Mouse (Mus musculus): ENCODE data around the gene Olfr273. TPM values are rescaled to one million over a fixed set of nuclear protein-coding genes. Genes with fewer than 3 reads are reported as not detected.
"Not testable (repeated sequence)": the region's sequence is repeated elsewhere in the genome, so short reads cannot be mapped to it uniquely, and the experiment has no call there.

Gene Olfr273
- not detected in 2 replicates for polyA plus RNA-seq (2016; fragmentation: Nextera tagmentation; extraction: Ambion mirVana)

DNA sequence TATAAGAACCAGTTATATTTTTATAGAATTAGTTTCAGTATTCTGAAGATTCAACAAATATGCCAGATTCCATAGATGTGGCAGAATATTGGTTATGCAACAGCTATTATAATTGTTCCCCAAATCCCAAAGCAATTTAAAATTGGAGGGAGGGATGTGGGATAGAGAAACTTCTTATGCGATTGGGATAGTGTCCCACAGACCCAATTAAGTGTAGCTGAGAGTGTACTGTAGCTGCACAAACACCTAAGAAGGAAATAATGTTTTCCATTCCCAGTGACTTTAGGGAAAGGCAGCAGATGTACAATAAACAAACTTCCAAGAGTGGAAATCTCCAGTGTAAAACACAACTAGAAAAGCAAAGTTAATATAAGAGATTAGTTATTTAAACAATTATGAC lies at the start of gene Olfr273:
Gene Olfr273 (minus strand): TSS at position 101 of the 400 bp plus-strand sequence.
- H3K4me3 ChIP-seq, result no peak within 1 kb of the TSS
- H3K4me2 ChIP-seq, result no peak within 1 kb of the TSS
- no peaks in the 10 kb centered on the region for H3K36me3 ChIP-seq
- ATAC-seq, result no peak
- H3K27ac ChIP-seq, result no peak within 1 kb of the TSS
- 67% methylated on average over 1 of the region's 1 CpGs for WGBS (ENCODE audit: insufficient replicate concordance)
- H3K4me1 ChIP-seq, result no peaks in the 10 kb centered on the region
- H3K9me3 ChIP-seq (replicated peaks), result no peaks in the 10 kb centered on the region
- no peaks in the 10 kb centered on the region for H3K27me3 ChIP-seq (replicated peaks)
- H3K9ac ChIP-seq, result no peak within 1 kb of the TSS

DNA sequence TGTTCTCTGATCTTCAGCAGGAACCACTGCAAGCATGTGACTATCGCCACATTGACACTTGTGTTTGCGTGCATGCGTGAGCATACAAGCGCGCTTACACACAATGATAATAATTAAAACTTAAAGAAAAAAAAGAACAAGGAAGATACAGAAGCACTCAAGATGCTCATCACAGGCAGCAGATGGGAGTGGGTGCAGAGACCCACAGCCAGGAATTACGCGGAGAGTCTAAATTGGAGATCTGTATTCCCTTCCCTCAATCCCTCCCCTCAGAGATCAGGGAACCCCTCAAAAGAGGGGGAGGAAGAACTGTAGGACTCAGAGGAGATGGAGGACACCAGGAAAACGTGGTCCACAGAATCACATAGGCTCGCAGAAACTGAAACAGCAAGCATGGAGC lies 5.1 kb upstream of the Olfr273 start:
- H3K36me3 ChIP-seq, result no peaks in the 10 kb centered on the region
- no peaks in the 10 kb centered on the region for H3K9me3 ChIP-seq (replicated peaks)
- H3K27me3 ChIP-seq (replicated peaks), result no peaks in the 10 kb centered on the region
- no peak overlapping the region for H3K27ac ChIP-seq
- no peak overlapping the region for H3K9ac ChIP-seq
- 78% methylated on average over 9 of the region's 9 CpGs for WGBS (ENCODE audit: insufficient replicate concordance)
- ATAC-seq, result no peak
- no peaks in the 10 kb centered on the region for H3K4me1 ChIP-seq
- H3K4me3 ChIP-seq, result no peak overlapping the region
- no peak overlapping the region for H3K4me2 ChIP-seq

- no peak overlapping the region for H3K9ac ChIP-seq
- H3K27me3 ChIP-seq (replicated peaks), result no peaks in the 10 kb centered on the region
- H3K36me3 ChIP-seq, result no peaks in the 10 kb centered on the region
- H3K9me3 ChIP-seq (replicated peaks), result no peaks in the 10 kb centered on the region
- no peak for ATAC-seq
- H3K4me2 ChIP-seq, result no peak overlapping the region
- 70% methylated on average over 5 of the region's 5 CpGs for WGBS (ENCODE audit: insufficient replicate concordance)
- no peak overlapping the region for H3K4me3 ChIP-seq
- H3K27ac ChIP-seq, result no peak overlapping the region
- no peaks in the 10 kb centered on the region for H3K4me1 ChIP-seq
Observed at GRCm38 (mm10) chr4:52849672-52850071, 9.4 kb downstream of the Olfr273 start.

DNA sequence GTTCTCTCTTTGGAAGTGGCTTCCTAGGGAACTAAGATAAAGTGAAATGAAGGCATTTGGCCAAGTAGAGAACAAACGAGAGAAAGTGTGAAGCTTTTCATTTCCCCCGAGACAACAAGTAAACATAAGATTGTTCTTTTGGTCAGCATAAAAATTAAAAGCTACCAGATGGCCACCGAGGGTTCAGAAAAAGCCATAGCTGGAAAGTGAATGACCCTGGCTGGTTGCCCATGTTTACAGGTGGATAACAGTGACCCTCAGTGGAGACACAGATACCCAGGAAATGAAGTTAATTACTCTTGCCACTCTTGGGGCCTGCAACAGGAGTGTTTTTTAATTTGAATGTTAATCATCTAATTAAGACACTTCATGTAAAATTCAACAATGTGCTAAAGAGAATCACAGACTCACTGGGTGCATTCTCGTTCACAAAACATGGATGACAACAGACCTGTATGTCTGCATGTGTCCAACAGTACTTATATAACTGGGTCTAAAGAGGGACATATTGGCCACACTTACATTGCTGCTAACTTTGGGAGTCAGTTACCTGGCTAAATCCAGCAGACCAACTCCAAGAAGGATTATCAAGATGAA lies 9.9 kb downstream of the Olfr273 start:
- 50% methylated on average over 4 of the region's 4 CpGs for WGBS (ENCODE audit: insufficient replicate concordance)
- no peak for ATAC-seq
- Histone ChIP-seq H3K4me1 (no peaks in the 10 kb centered on the region), H3K9ac (no peak overlapping the region), H3K9me3 (replicated peaks) (no peaks in the 10 kb centered on the region), H3K4me3 (no peak overlapping the region), H3K27ac (no peak overlapping the region), H3K36me3 (no peaks in the 10 kb centered on the region), H3K4me2 (no peak overlapping the region), H3K27me3 (replicated peaks) (no peaks in the 10 kb centered on the region)

DNA sequence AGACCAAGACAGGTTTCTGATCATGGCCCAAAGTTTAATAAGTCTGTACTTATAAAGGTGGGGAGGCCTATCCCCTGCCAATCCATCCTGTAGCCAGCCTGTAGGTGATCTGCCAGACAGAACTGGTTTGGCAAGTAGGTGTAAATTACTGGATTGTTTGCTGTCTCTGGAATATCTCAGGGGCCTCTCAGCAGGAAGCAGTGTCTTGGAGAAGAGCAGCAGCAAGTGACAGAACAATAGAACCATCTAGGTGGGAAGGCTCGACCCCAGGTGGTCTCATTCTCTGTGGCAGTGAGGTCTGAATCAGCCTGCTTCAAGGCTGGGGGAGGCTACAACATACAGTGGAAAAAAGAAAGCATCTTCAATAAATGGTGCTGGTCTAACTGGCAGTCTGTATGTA lies 13.6 kb downstream of the Olfr273 start:
- H3K9ac ChIP-seq; H3K9me3 ChIP-seq (replicated peaks); ATAC-seq; H3K27me3 ChIP-seq (replicated peaks); H3K4me1 ChIP-seq; H3K4me3 ChIP-seq; H3K27ac ChIP-seq; H3K4me2 ChIP-seq; H3K36me3 ChIP-seq: not testable (repeated sequence)
- WGBS (ENCODE audit: insufficient replicate concordance), result 12% methylated on average over 1 of the region's 1 CpGs

DNA sequence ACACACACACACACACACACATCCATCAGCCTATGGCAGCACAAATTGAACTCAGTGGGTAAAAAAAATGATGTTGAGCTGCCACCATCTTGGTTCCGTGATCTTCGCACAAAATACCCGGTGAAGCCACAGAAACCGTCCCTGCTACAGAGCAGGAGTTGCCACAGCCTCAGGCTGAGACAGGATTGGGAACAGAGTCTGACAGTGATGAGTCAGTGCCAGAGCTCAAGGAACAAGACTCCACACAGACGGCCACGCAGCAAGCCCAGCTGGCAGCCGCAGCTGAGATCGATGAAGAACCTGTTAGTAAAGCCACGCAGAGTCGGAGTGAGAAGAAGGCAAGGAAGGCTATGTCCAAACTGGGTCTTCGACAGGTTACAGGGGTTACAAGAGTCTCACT lies 37.7 kb downstream of the Olfr273 start:
- no peak overlapping the region for H3K4me3 ChIP-seq
- 89% methylated on average over 11 of the region's 11 CpGs for WGBS (ENCODE audit: insufficient replicate concordance)
- no peak overlapping the region for H3K27ac ChIP-seq
- H3K4me1 ChIP-seq, result no peaks in the 10 kb centered on the region
- H3K36me3 ChIP-seq, result no peaks in the 10 kb centered on the region
- H3K9ac ChIP-seq, result no peak overlapping the region
- H3K9me3 ChIP-seq (replicated peaks), result no peaks in the 10 kb centered on the region
- no peak for ATAC-seq
- H3K27me3 ChIP-seq (replicated peaks), result no peaks in the 10 kb centered on the region
- H3K4me2 ChIP-seq, result no peak overlapping the region

GRCm38 (mm10) chr4:52814304-52814703 lies 44.7 kb downstream of the Olfr273 start, which contains the start of gene Olfr275:
Gene Olfr275 (plus strand): TSS chr4:52814604.
- no peak for ATAC-seq
- Histone ChIP-seq H3K36me3 (no peaks in the 10 kb centered on the region), H3K4me3 (no peak within 1 kb of the TSS), H3K27ac (no peak within 1 kb of the TSS), H3K9me3 (replicated peaks) (no peaks in the 10 kb centered on the region), H3K27me3 (replicated peaks) (no peaks in the 10 kb centered on the region), H3K4me2 (no peak within 1 kb of the TSS), H3K9ac (no peak within 1 kb of the TSS), H3K4me1 (no peaks in the 10 kb centered on the region)
- WGBS (ENCODE audit: insufficient replicate concordance), result 69% methylated on average over 2 of the region's 2 CpGs

- Histone ChIP-seq H3K27ac (no peak overlapping the region), H3K9ac (no peak overlapping the region), H3K9me3 (replicated peaks) (no peaks in the 10 kb centered on the region), H3K36me3 (no peaks in the 10 kb centered on the region), H3K4me3 (no peak overlapping the region), H3K4me2 (no peak overlapping the region), H3K4me1 (no peaks in the 10 kb centered on the region), H3K27me3 (replicated peaks) (no peaks in the 10 kb centered on the region)
- 30% methylated on average over 2 of the region's 2 CpGs for WGBS (ENCODE audit: insufficient replicate concordance)
- ATAC-seq, result no peak
Observed at GRCm38 (mm10) chr4:52811871-52812270, 47.2 kb downstream of the Olfr273 start.

Other genes with a start within 250 kb of the Olfr273 start
- not detected in 2 replicates for gene Olfr275, start 44.6 kb downstream of the Olfr273 start, polyA plus RNA-seq (2016; fragmentation: Nextera tagmentation; extraction: Ambion mirVana)
- gene Olfr272, start 59.9 kb upstream of the Olfr273 start, polyA plus RNA-seq (2016; fragmentation: Nextera tagmentation; extraction: Ambion mirVana), result not detected in 2 replicates
- not detected in 2 replicates for gene Olfr270, start 105.3 kb upstream of the Olfr273 start, polyA plus RNA-seq (2016; fragmentation: Nextera tagmentation; extraction: Ambion mirVana)
- not detected in 2 replicates for gene Nipsnap3a, start 130.0 kb upstream of the Olfr273 start, polyA plus RNA-seq (2016; fragmentation: Nextera tagmentation; extraction: Ambion mirVana)
- 46.0 and 46.2 TPM in 2 replicates for gene Nipsnap3b, start 152.6 kb upstream of the Olfr273 start, polyA plus RNA-seq (2016; fragmentation: Nextera tagmentation; extraction: Ambion mirVana)

All from liver, embryonic 12.5 days (tissue).